Comparison of ENCODE assay signal across 8 mouse cellular contexts in genomic region chr4:134534932-134535786, GRCm38 (mm10). TPM values are rescaled to one million over a fixed set of nuclear protein-coding genes. Genes with fewer than 3 reads are reported as not detected.
DNase-seq lines count a peak whose midpoint lies in the region; ATAC-seq and TF ChIP-seq lines count a peak whose summit lies in the region.

Gene Mtfr1l (minus strand): TSS chr4:134535387.

- peak within 1 kb of the TSS; percentile 95 for H3K4me2 ChIP-seq in heart, embryonic 12.5 days
- peak within 1 kb of the TSS; percentile 96 for H3K4me2 ChIP-seq in kidney, postnatal 0 days (ENCODE audit: low read length)
- peak within 1 kb of the TSS; percentile 98 for H3K4me2 ChIP-seq in liver, embryonic 11.5 days
- H3K4me2 ChIP-seq in stomach, embryonic 14.5 days (replicated peaks; ENCODE audit: low read depth, low read length), result peak within 1 kb of the TSS; percentile 97

- H3K27ac ChIP-seq in heart, embryonic 12.5 days (ENCODE audit: poor library complexity, severe bottlenecking), result peak within 1 kb of the TSS; percentile 97
- H3K27ac ChIP-seq in kidney, postnatal 0 days, result peak within 1 kb of the TSS; percentile 96
- peak within 1 kb of the TSS; percentile 85 for H3K27ac ChIP-seq in liver, embryonic 11.5 days (ENCODE audit: low read depth, low read length)
- H3K27ac ChIP-seq in stomach, embryonic 14.5 days (ENCODE audit: low read length), result peak within 1 kb of the TSS; percentile 78

- peak within 1 kb of the TSS; percentile 99 for H3K4me3 ChIP-seq in heart, embryonic 12.5 days
- H3K4me3 ChIP-seq in kidney, postnatal 0 days (replicated peaks; ENCODE audit: low read depth, low read length), result peak within 1 kb of the TSS; percentile 81
- H3K4me3 ChIP-seq in liver, embryonic 11.5 days (ENCODE audit: low read depth, low read length), result peak within 1 kb of the TSS; percentile 98
- H3K4me3 ChIP-seq in stomach, embryonic 14.5 days (ENCODE audit: low read depth, low read length), result peak within 1 kb of the TSS; percentile 98

- H3K36me3 ChIP-seq in heart, embryonic 12.5 days, result peaks cover 40% of the 10 kb centered on the region
- H3K36me3 ChIP-seq in kidney, postnatal 0 days (ENCODE audit: insufficient read depth, low read length), result peaks cover 9% of the 10 kb centered on the region
- H3K36me3 ChIP-seq in liver, embryonic 11.5 days (ENCODE audit: control insufficient read depth, insufficient read depth, low read length), result peaks cover 1% of the 10 kb centered on the region; the same call in 1 of the 2 replicates
- peaks cover 20% of the 10 kb centered on the region for H3K36me3 ChIP-seq in stomach, embryonic 14.5 days (ENCODE audit: control insufficient read depth, insufficient read depth, low read length)

- DNase-seq in CD4-positive helper T cell, adult 2 months (ENCODE audit: low read depth, low spot score), result peak; percentile 96
- peak; percentile 86 for DNase-seq in brain, embryonic 18.5 days (ENCODE audit: low read depth, low spot score)
- DNase-seq in kidney, postnatal 0 days (ENCODE audit: low spot score), result peak; percentile 99
- DNase-seq in liver, embryonic 11.5 days (ENCODE audit: low spot score), result peak; percentile 98
- peak; percentile 96 for DNase-seq in naive thymus-derived CD4-positive, alpha-beta T cell, adult 2 months (ENCODE audit: low read depth)

- H3K27me3 ChIP-seq in heart, embryonic 12.5 days (replicated peaks), result no peaks in the 10 kb centered on the region
- no peaks in the 10 kb centered on the region for H3K27me3 ChIP-seq in kidney, postnatal 0 days (ENCODE audit: insufficient read depth, low read length)
- H3K27me3 ChIP-seq in liver, embryonic 11.5 days (replicated peaks; ENCODE audit: control insufficient read depth, insufficient read depth, low read length), result no peaks in the 10 kb centered on the region
- H3K27me3 ChIP-seq in stomach, embryonic 14.5 days (ENCODE audit: control insufficient read depth, insufficient read depth, low read length), result no peaks in the 10 kb centered on the region

- TF ChIP-seq CTCF in kidney, postnatal 0 days (IDR thresholded peaks at IDR 0.05; ENCODE audit: low read depth), result no peak

- under 1% methylated on average over 71 of the region's 71 CpGs for WGBS in heart, embryonic 12.5 days
- under 1% methylated on average over 68 of the region's 71 CpGs for WGBS in kidney, postnatal 0 days
- WGBS in liver, embryonic 11.5 days, result under 1% methylated on average over 71 of the region's 71 CpGs
- WGBS in stomach, embryonic 14.5 days, result under 1% methylated on average over 71 of the region's 71 CpGs

- peaks cover 33% of the 10 kb centered on the region for H3K4me1 ChIP-seq in heart, embryonic 12.5 days (replicated peaks)
- H3K4me1 ChIP-seq in kidney, postnatal 0 days (replicated peaks; ENCODE audit: insufficient read depth, low read length), result no peaks in the 10 kb centered on the region
- peaks cover 26% of the 10 kb centered on the region for H3K4me1 ChIP-seq in liver, embryonic 11.5 days (replicated peaks; ENCODE audit: control insufficient read depth, insufficient read depth, low read length)
- peaks cover 16% of the 10 kb centered on the region for H3K4me1 ChIP-seq in stomach, embryonic 14.5 days (ENCODE audit: control insufficient read depth, insufficient read depth, low read length)

- ATAC-seq in erythroid progenitor cell, adult 5-6 weeks (replicated peaks; ENCODE audit: low FRiP score, poor library complexity, severe bottlenecking), result peak; percentile 93
- peak; percentile 97 for ATAC-seq in heart, embryonic 12.5 days (ENCODE audit: insufficient number of reproducible peaks, low FRiP score)
- ATAC-seq in kidney, postnatal 0 days (replicated peaks; ENCODE audit: low FRiP score, low read depth), result peak; percentile 97
- peak; percentile 96 for ATAC-seq in liver, embryonic 11.5 days (replicated peaks; ENCODE audit: low FRiP score)
- peak; percentile 98 for ATAC-seq in stomach, embryonic 14.5 days (ENCODE audit: insufficient number of reproducible peaks, insufficient read depth, low FRiP score, low read depth)

- no peaks in the 10 kb centered on the region for H3K9me3 ChIP-seq in heart, embryonic 12.5 days (replicated peaks)
- H3K9me3 ChIP-seq in kidney, postnatal 0 days (replicated peaks; ENCODE audit: low read length), result no peaks in the 10 kb centered on the region
- no peaks in the 10 kb centered on the region for H3K9me3 ChIP-seq in liver, embryonic 11.5 days (ENCODE audit: control insufficient read depth, low read length)
- H3K9me3 ChIP-seq in stomach, embryonic 14.5 days (ENCODE audit: control insufficient read depth, low read depth, low read length), result no peaks in the 10 kb centered on the region

- H3K9ac ChIP-seq in heart, embryonic 12.5 days, result peak within 1 kb of the TSS; percentile 96
- peak within 1 kb of the TSS; percentile 92 for H3K9ac ChIP-seq in kidney, postnatal 0 days (ENCODE audit: low read depth, low read length)
- H3K9ac ChIP-seq in liver, embryonic 11.5 days (ENCODE audit: low read depth, low read length), result peak within 1 kb of the TSS; percentile 91
- peak within 1 kb of the TSS; percentile 87 for H3K9ac ChIP-seq in stomach, embryonic 14.5 days (replicated peaks; ENCODE audit: low read depth, low read length)

RNA-seq across cellular contexts. Expression of gene Mtfr1l, which starts in this region (rescaled TPM):
- total RNA-seq in erythroid progenitor cell, adult 5-6 weeks (2015; ENCODE audit: low replicate concordance), result 19.5 and 22.6 TPM in 2 replicates
- 17.2 and 17.9 TPM in 2 replicates for total RNA-seq in erythroid progenitor cell, adult 5-6 weeks (2017; ENCODE audit: low replicate concordance)
- 151 and 156 TPM in 2 replicates for polyA plus RNA-seq in heart, embryonic 12.5 days (2016; fragmentation: Nextera tagmentation; extraction: Ambion mirVana)
- polyA plus RNA-seq in kidney, postnatal 0 days (2015; fragmentation: Nextera tagmentation; extraction: Ambion mirVana), result 137 and 141 TPM in 2 replicates
- 107 and 114 TPM in 2 replicates for polyA plus RNA-seq in liver, embryonic 11.5 days (2014; fragmentation: Nextera tagmentation; extraction: Ambion mirVana)
- 111 and 119 TPM in 2 replicates for polyA plus RNA-seq in stomach, embryonic 14.5 days (2014; fragmentation: Nextera tagmentation; extraction: Ambion mirVana)

Comparison
In these comparisons a context has a peak if more than half of its experiments do, and no peak if none do; other contexts are left out.
1. Peak in every context shown above with its lines: DNase-seq, ATAC-seq, H3K4me3 ChIP-seq and H3K27ac ChIP-seq.